Comparison of ENCODE assay signal across 12 mouse cellular contexts in the genomic region with DNA sequence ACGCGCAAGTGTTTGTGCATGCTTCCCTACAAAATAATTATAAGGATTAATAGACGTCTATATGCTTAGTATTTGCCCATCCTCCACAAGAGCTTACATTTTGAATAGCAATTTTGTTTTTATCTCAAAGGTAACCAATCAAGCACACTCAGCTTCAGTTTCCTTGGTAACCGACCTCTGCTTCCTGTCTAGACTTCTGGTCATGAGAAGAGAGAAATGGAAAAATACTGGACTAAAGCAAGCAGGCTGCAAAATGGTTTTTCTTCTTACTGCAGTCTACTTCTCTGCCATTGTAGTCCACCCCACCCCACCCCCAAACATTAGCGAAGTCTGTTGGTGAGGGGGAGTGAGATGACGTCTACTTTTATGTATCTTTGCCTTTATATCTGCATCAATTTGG. TPM values are rescaled to one million over a fixed set of nuclear protein-coding genes. Genes with fewer than 3 reads are reported as not detected.
DNase-seq lines count a peak whose midpoint lies in the region; ATAC-seq lines count a peak whose summit lies in the region.
"Had no signal": no experiment of that assay in that cellular context is flagged by ENCODE, and none has a peak within 500 bp of the region (broad histone marks: within the 10 kb centered on the region; RNA-seq: fewer than 3 reads in every experiment).

No protein-coding gene starts in this region.

- H3K9ac ChIP-seq in kidney, embryonic 16.5 days (replicated peaks; ENCODE audit: low read length): no peak overlapping the region
- H3K9ac ChIP-seq: embryonic facial prominence, embryonic 12.5 days had no signal

- H3K9me3 ChIP-seq in kidney, embryonic 16.5 days (ENCODE audit: low read length): no peaks in the 10 kb centered on the region
- H3K9me3 ChIP-seq in embryonic facial prominence, embryonic 10.5 days: no peaks in the 10 kb centered on the region
- H3K9me3 ChIP-seq: embryonic facial prominence, embryonic 12.5 days had no signal

- H3K36me3 ChIP-seq in kidney, embryonic 16.5 days (ENCODE audit: insufficient read depth, low read length): no peaks in the 10 kb centered on the region
- H3K36me3 ChIP-seq in embryonic facial prominence, embryonic 10.5 days (replicated peaks): peaks cover 3% of the 10 kb centered on the region; the same call in 1 of the 2 replicates
- H3K36me3 ChIP-seq: embryonic facial prominence, embryonic 12.5 days had no signal

- H3K4me2 ChIP-seq in kidney, embryonic 16.5 days (replicated peaks; ENCODE audit: low read depth, low read length): no peak overlapping the region
- H3K4me2 ChIP-seq: embryonic facial prominence, embryonic 12.5 days had no signal

- H3K27me3 ChIP-seq in kidney, embryonic 16.5 days (ENCODE audit: insufficient read depth, low read length): no peaks in the 10 kb centered on the region
- H3K27me3 ChIP-seq in embryonic facial prominence, embryonic 10.5 days (replicated peaks; ENCODE audit: low read depth, poor library complexity, severe bottlenecking): no peaks in the 10 kb centered on the region
- H3K27me3 ChIP-seq: embryonic facial prominence, embryonic 12.5 days had no signal

- H3K27ac ChIP-seq in kidney, embryonic 16.5 days (ENCODE audit: low read length): no peak overlapping the region
- no peak overlapping the region for H3K27ac ChIP-seq in embryonic facial prominence, embryonic 10.5 days (replicated peaks)

- H3K4me1 ChIP-seq in kidney, embryonic 16.5 days (ENCODE audit: insufficient read depth, low read length): no peaks in the 10 kb centered on the region
- no peaks in the 10 kb centered on the region for H3K4me1 ChIP-seq in embryonic facial prominence, embryonic 10.5 days
- H3K4me1 ChIP-seq: embryonic facial prominence, embryonic 12.5 days had no signal

- 78% methylated on average over 6 of the region's 6 CpGs for WGBS in kidney, embryonic 16.5 days
- 84% methylated on average over 6 of the region's 6 CpGs for WGBS in embryonic facial prominence, embryonic 10.5 days

- peak; percentile 42; the same call in 1 of the 2 replicates for ATAC-seq in kidney, embryonic 16.5 days (ENCODE audit: low FRiP score, low TSS enrichment)
- ATAC-seq in CD4-positive, CD25-positive, alpha-beta regulatory T cell, adult 4 months: peak; percentile 85
- ATAC-seq in erythroid progenitor cell, adult 5-6 weeks (replicated peaks; ENCODE audit: low FRiP score, poor library complexity, severe bottlenecking): no peak

- no peak overlapping the region for H3K4me3 ChIP-seq in kidney, embryonic 16.5 days (ENCODE audit: low read length)
- H3K4me3 ChIP-seq in embryonic facial prominence, embryonic 10.5 days: no peak overlapping the region
- H3K4me3 ChIP-seq: embryonic facial prominence, embryonic 12.5 days; myocyte had no signal

- DNase-seq in kidney, adult 18-20 months: no peak
- DNase-seq in embryonic facial prominence, embryonic 10.5 days (ENCODE audit: low spot score): peak; percentile 8
- DNase-seq in kidney, postnatal 14 days: peak; percentile 5
- DNase-seq in right cerebral cortex, adult 2 months (ENCODE audit: low spot score in 2 of 2): no peak
- DNase-seq in urinary bladder, postnatal 4 days (ENCODE audit: low spot score in 2 of 2): no peak
- DNase-seq: gastrocnemius, postnatal 36 days; thymus, postnatal 36 days had no signal

RNA-seq across cellular contexts. Expression of a gene that starts 35.9 kb away (rescaled TPM):
- polyA plus RNA-seq in kidney, embryonic 16.5 days (2015; fragmentation: Nextera tagmentation; extraction: Ambion mirVana): 76.5 and 82.1 TPM in 2 replicates
- 1 to 10 TPM; 1.2 to 1.9 TPM for polyA plus RNA-seq in CD4-positive, CD25-positive, alpha-beta regulatory T cell, adult 4 months (2017; shearing (Covaris generic))
- 45.9 and 51.6 TPM in 2 replicates for polyA plus RNA-seq in embryonic facial prominence, embryonic 10.5 days (2016; fragmentation: Nextera tagmentation; extraction: Ambion mirVana)
- total RNA-seq in erythroid progenitor cell, adult 5-6 weeks (2015; ENCODE audit: low replicate concordance): 2,632 and 2,832 TPM in 2 replicates
- total RNA-seq in erythroid progenitor cell, adult 5-6 weeks (2017; ENCODE audit: low replicate concordance): 1,921 and 2,180 TPM in 2 replicates
- polyA plus RNA-seq: myocyte had no signal

RNA-seq across cellular contexts. Expression of a gene that starts 52.3 kb away (rescaled TPM):
- 34.5 and 35.3 TPM in 2 replicates for polyA plus RNA-seq in kidney, embryonic 16.5 days (2015; fragmentation: Nextera tagmentation; extraction: Ambion mirVana)
- polyA plus RNA-seq in CD4-positive, CD25-positive, alpha-beta regulatory T cell, adult 4 months (2017; shearing (Covaris generic)): 10 to 100 TPM; 15.8 to 17.6 TPM
- 44.1 and 46.3 TPM in 2 replicates for polyA plus RNA-seq in embryonic facial prominence, embryonic 10.5 days (2016; fragmentation: Nextera tagmentation; extraction: Ambion mirVana)
- 7.9 and 17.6 TPM in 2 replicates for total RNA-seq in erythroid progenitor cell, adult 5-6 weeks (2015; ENCODE audit: low replicate concordance)
- total RNA-seq in erythroid progenitor cell, adult 5-6 weeks (2017; ENCODE audit: low replicate concordance): 10.3 and 28.1 TPM in 2 replicates

Comparison
In these comparisons a context has a peak if more than half of its experiments do, and no peak if none do; other contexts are left out.
1. DNase-seq: peak in embryonic facial prominence, embryonic 10.5 days (single experiment) and kidney, postnatal 14 days (single experiment); none in kidney, adult 18-20 months (single experiment), right cerebral cortex, adult 2 months (0 of 2) and urinary bladder, postnatal 4 days (0 of 2).
2. RNA of a gene that starts 35.9 kb away (polyA plus RNA-seq): 76.5 to 82.1 TPM in kidney, embryonic 16.5 days and 45.9 to 51.6 TPM in embryonic facial prominence, embryonic 10.5 days; 1.2 to 1.9 TPM in CD4-positive, CD25-positive, alpha-beta regulatory T cell, adult 4 months; every median in the first group is over 10 times any median in the second.